Mouse (Mus musculus) lung, embryonic 15.5 days (tissue): ENCODE results near the gene Ndst2. TPM values are rescaled to one million over a fixed set of nuclear protein-coding genes. Genes with fewer than 3 reads are reported as not detected.

Experiments used
- ATAC-seq: fragments of 200-750 bp; cut with Nextera tagmentation; 2 replicates; pipeline ENCODE4 v1.8.0; 2017; ENCODE audit warnings: moderate number of reproducible peaks, borderline replicate concordance; ENCODE audit not compliant: low FRiP score, low TSS enrichment; ENCODE audit errors: extremely low read depth
- H3K27ac ChIP-seq: fragments of 300-500 bp; sonication (generic); 2 replicates; pipeline ENCODE4 v1.5.1; 2015; ENCODE audit warnings: moderate library complexity, mild to moderate bottlenecking, inconsistent platforms
- H3K27me3 ChIP-seq: fragments of 300-500 bp; sonication (generic); 2 replicates; pipeline ENCODE4 v1.6.1; 2015; ENCODE audit warnings: inconsistent platforms
- H3K36me3 ChIP-seq: fragments of 300-500 bp; sonication (generic); 2 replicates; pipeline ENCODE4 v1.6.1; 2015; ENCODE audit warnings: inconsistent platforms
- H3K4me1 ChIP-seq: fragments of 300-500 bp; sonication (generic); 2 replicates; pipeline ENCODE4 v1.6.1; 2015; ENCODE audit warnings: inconsistent platforms
- H3K4me2 ChIP-seq: fragments of 300-500 bp; sonication (generic); 2 replicates; pipeline ENCODE4 v1.6.1; 2015; ENCODE audit warnings: inconsistent platforms, mild to moderate bottlenecking, moderate library complexity
- H3K4me3 ChIP-seq: fragments of 300-500 bp; sonication (generic); 2 replicates; pipeline ENCODE4 v1.5.1; 2015; ENCODE audit warnings: mild to moderate bottlenecking, inconsistent platforms
- H3K9ac ChIP-seq: fragments of 300-500 bp; sonication (generic); 2 replicates; pipeline ENCODE4 v1.6.1; 2015; ENCODE audit warnings: inconsistent platforms
- H3K9me3 ChIP-seq: fragments of 300-500 bp; sonication (generic); 2 replicates; pipeline ENCODE4 v1.6.1; 2016; ENCODE audit warnings: inconsistent platforms
- WGBS: fragments of 180-500 bp; shearing (Covaris S2); methylation state at CpG from one replicate; pipeline ENCODE4 v1.1.7; 2015; 5-methylcytosine and 5-hydroxymethylcytosine counted together
- polyA plus RNA-seq: library from polyadenylated mRNA; unstranded; fragments of >200 nt; fragmentation: Nextera tagmentation; extraction: Ambion mirVana; gene quantifications from 2 replicates; pipeline ENCODE4 v1.2.1, GENCODE M21; 2015

Gene Ndst2
- polyA plus RNA-seq = 26.0 and 26.9 TPM in 2 replicates

- WGBS = under 1% methylated on average over 79 of the region's 81 CpGs
- no peaks in the 10 kb centered on the region for H3K27me3 ChIP-seq
- peak; percentile 99 for ATAC-seq
- peak within 1 kb of the TSS; percentile 89 for H3K4me3 ChIP-seq
- peak within 1 kb of the TSS; percentile 95 for H3K9ac ChIP-seq
- H3K36me3 ChIP-seq = peaks cover 30% of the 10 kb centered on the region
- peak within 1 kb of the TSS; percentile 95 for H3K27ac ChIP-seq
- H3K4me2 ChIP-seq = peak within 1 kb of the TSS; percentile 82
- no peaks in the 10 kb centered on the region for H3K9me3 ChIP-seq
- peaks cover 23% of the 10 kb centered on the region for H3K4me1 ChIP-seq
These were observed at the start of gene Ndst2 for GRCm38 (mm10) chr14:20733952-20734774. Ndst2 (minus strand) TSS chr14:20734562.

GRCm38 (mm10) chr14:20783526-20783925 lies 49.2 kb upstream of the Ndst2 start:
- Histone ChIP-seq H3K9ac (no peak overlapping the region), H3K9me3 (no peaks in the 10 kb centered on the region), H3K4me1 (peaks cover 23% of the 10 kb centered on the region), H3K4me3 (no peak overlapping the region), H3K27me3 (no peaks in the 10 kb centered on the region), H3K4me2 (no peak overlapping the region), H3K27ac (no peak overlapping the region), H3K36me3 (peaks cover 27% of the 10 kb centered on the region)
- WGBS = 91% methylated on average over 6 of the region's 6 CpGs
- ATAC-seq = no peak

DNA sequence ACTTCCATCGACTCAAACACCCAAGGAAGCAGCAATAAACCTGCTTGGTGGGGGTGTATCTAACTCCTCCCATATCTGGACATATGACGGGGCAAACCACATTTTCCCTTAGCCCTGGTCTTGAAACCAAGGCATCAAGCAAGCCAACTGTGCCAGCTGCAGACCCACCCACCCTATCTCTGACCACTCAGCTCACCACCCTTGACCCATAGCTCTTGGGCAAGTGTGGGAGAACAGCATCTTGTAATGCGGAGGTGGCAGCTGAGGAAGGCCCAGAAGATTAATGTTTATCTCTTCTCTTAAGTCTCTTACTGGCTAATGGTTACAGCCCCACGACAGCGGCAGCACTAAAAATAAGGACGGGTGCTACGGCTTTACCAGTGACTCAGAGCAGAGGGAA lies 48.5 kb upstream of the Ndst2 start:
- WGBS = 87% methylated on average over 7 of the region's 7 CpGs
- no peak for ATAC-seq
- peaks cover 23% of the 10 kb centered on the region for H3K4me1 ChIP-seq

DNA sequence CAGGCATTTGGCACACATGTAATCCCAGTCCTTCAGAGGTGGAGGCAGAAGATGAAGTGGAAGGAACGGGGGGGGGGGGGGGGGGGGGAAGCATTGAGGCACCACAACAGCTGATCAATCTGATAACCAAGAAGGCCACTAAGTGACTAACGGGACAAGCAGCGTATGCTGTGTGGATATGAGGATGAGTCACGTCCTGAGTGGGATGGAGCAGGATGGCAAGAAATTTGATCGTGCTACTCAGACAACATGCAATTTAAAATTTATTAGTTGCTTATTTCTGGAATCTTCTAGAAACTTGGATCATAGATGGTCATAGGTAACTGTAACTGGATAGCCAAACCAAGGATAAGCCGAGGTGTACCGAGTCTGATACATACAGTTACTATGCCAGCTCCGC lies 45.9 kb upstream of the Ndst2 start:
- Histone ChIP-seq H3K27ac (no peak overlapping the region), H3K4me3 (no peak overlapping the region), H3K4me2 (no peak overlapping the region), H3K9me3 (no peaks in the 10 kb centered on the region), H3K9ac (no peak overlapping the region), H3K36me3 (peaks cover 28% of the 10 kb centered on the region), H3K4me1 (peaks cover 6% of the 10 kb centered on the region), H3K27me3 (no peaks in the 10 kb centered on the region)
- ATAC-seq = no peak
- 88% methylated on average over 8 of the region's 8 CpGs for WGBS

More for the DNA sequence above, 48.5 kb upstream of the Ndst2 start:
- H3K36me3 ChIP-seq = peaks cover 29% of the 10 kb centered on the region
- no peak overlapping the region for H3K4me3 ChIP-seq
- H3K27me3 ChIP-seq = no peaks in the 10 kb centered on the region
- H3K9me3 ChIP-seq = no peaks in the 10 kb centered on the region
- H3K9ac ChIP-seq = no peak overlapping the region
- H3K27ac ChIP-seq = no peak overlapping the region
- H3K4me2 ChIP-seq = no peak overlapping the region

DNA sequence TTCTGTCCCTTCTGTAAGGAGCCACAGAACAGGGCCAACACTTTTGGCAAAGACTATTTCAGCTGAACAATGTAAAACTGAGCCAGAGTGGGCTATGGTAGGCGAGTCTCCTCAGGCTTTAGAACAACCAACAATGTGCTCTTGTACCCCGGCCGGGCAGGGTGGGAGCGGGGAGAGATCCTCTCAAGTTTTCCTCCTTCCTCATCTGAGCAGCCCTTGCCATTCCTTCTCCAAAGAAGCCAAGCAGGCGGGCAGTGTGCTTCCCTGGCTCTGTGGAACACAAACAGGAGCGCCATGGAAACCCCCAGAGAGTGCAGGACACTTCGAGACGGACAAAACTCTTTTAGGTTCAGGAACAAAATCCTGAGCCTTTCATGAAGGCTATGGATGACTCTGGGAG lies 44.1 kb upstream of the Ndst2 start:
- no peak overlapping the region for H3K9ac ChIP-seq
- H3K27me3 ChIP-seq = no peaks in the 10 kb centered on the region
- no peak overlapping the region for H3K27ac ChIP-seq
- H3K36me3 ChIP-seq = peaks cover 27% of the 10 kb centered on the region
- ATAC-seq = no peak
- H3K4me3 ChIP-seq = no peak overlapping the region
- WGBS = 79% methylated on average over 8 of the region's 8 CpGs
- no peak overlapping the region for H3K4me2 ChIP-seq
- peaks cover 4% of the 10 kb centered on the region; the same call in 1 of the 2 replicates for H3K4me1 ChIP-seq
- no peaks in the 10 kb centered on the region for H3K9me3 ChIP-seq

- no peak overlapping the region for H3K4me3 ChIP-seq
- no peak for ATAC-seq
- H3K27me3 ChIP-seq = no peaks in the 10 kb centered on the region
- H3K27ac ChIP-seq = peak overlapping the region; percentile 17; the same call in 1 of the 2 replicates
- no peak overlapping the region for H3K4me2 ChIP-seq
- WGBS = 26% methylated on average over 6 of the region's 6 CpGs
- no peak overlapping the region for H3K9ac ChIP-seq
- H3K36me3 ChIP-seq = peaks cover 18% of the 10 kb centered on the region
- peaks cover 18% of the 10 kb centered on the region; the same call in 1 of the 2 replicates for H3K4me1 ChIP-seq
- H3K9me3 ChIP-seq = no peaks in the 10 kb centered on the region
These were observed 41.3 kb upstream of the Ndst2 start for GRCm38 (mm10) chr14:20775661-20776060.

- Histone ChIP-seq H3K4me3 (no peak overlapping the region), H3K9ac (no peak overlapping the region), H3K27me3 (no peaks in the 10 kb centered on the region), H3K4me2 (no peak overlapping the region), H3K4me1 (peaks cover 24% of the 10 kb centered on the region), H3K27ac (no peak overlapping the region), H3K36me3 (peaks cover 20% of the 10 kb centered on the region), H3K9me3 (no peaks in the 10 kb centered on the region)
- WGBS = 64% methylated on average over 3 of the region's 3 CpGs
- no peak for ATAC-seq
These were observed 39.0 kb upstream of the Ndst2 start for GRCm38 (mm10) chr14:20773410-20773809.

GRCm38 (mm10) chr14:20772808-20773207 lies 38.4 kb upstream of the Ndst2 start:
- H3K27ac ChIP-seq = no peak overlapping the region
- no peaks in the 10 kb centered on the region for H3K9me3 ChIP-seq

DNA sequence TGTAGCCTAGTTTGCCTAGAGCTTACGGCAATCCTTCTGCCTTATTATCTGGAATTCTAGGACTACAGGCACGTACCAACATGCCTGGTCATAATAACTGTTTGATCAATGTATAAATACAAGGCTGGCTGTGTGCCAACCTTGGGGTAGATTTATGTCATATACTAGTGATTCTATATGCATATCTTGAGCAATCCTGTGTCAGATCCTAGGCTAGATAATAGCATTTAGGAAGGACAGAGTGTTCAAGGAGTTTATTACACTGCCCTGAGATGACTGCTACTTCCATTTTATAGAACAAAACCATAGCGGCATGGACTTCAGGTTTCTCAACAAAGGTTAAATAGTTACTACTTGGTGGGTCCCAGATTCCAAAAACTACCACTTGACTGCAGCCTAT lies 37.6 kb upstream of the Ndst2 start:
- no peaks in the 10 kb centered on the region for H3K9me3 ChIP-seq
- no peak for ATAC-seq
- no peak overlapping the region for H3K9ac ChIP-seq
- H3K4me3 ChIP-seq = no peak overlapping the region
- no peak overlapping the region for H3K4me2 ChIP-seq
- H3K27me3 ChIP-seq = no peaks in the 10 kb centered on the region
- WGBS = 65% methylated on average over 3 of the region's 3 CpGs
- H3K27ac ChIP-seq = no peak overlapping the region
- H3K36me3 ChIP-seq = peaks cover 16% of the 10 kb centered on the region
- peaks cover 29% of the 10 kb centered on the region for H3K4me1 ChIP-seq

More at GRCm38 (mm10) chr14:20772808-20773207, 38.4 kb upstream of the Ndst2 start:
- no peak overlapping the region for H3K4me2 ChIP-seq
- peaks cover 14% of the 10 kb centered on the region for H3K36me3 ChIP-seq
- H3K4me1 ChIP-seq = peaks cover 29% of the 10 kb centered on the region
- no peak for ATAC-seq
- no peak overlapping the region for H3K9ac ChIP-seq
- no peaks in the 10 kb centered on the region for H3K27me3 ChIP-seq
- 54% methylated on average over 6 of the region's 6 CpGs for WGBS
- H3K4me3 ChIP-seq = no peak overlapping the region

GRCm38 (mm10) chr14:20768581-20768980 lies 34.2 kb upstream of the Ndst2 start:
- Histone ChIP-seq H3K9me3 (no peaks in the 10 kb centered on the region), H3K27ac (peak overlapping the region; percentile 82), H3K4me1 (peaks cover 26% of the 10 kb centered on the region), H3K36me3 (peaks cover 36% of the 10 kb centered on the region), H3K27me3 (no peaks in the 10 kb centered on the region), H3K4me3 (no peak overlapping the region), H3K4me2 (no peak overlapping the region), H3K9ac (no peak overlapping the region)
- 40% methylated on average over 5 of the region's 5 CpGs for WGBS
- ATAC-seq = peak; percentile 85

- no peak overlapping the region for H3K4me2 ChIP-seq
- ATAC-seq = no peak
- H3K9ac ChIP-seq = no peak overlapping the region
- H3K36me3 ChIP-seq = peaks cover 42% of the 10 kb centered on the region
- peaks cover 20% of the 10 kb centered on the region for H3K4me1 ChIP-seq
- peak overlapping the region; percentile 82 for H3K27ac ChIP-seq
- H3K4me3 ChIP-seq = no peak overlapping the region
- H3K9me3 ChIP-seq = no peaks in the 10 kb centered on the region
- WGBS = 65% methylated on average over 7 of the region's 7 CpGs
- H3K27me3 ChIP-seq = no peaks in the 10 kb centered on the region
These were observed 33.6 kb upstream of the Ndst2 start for GRCm38 (mm10) chr14:20767936-20768335.

- WGBS = 29% methylated on average over 12 of the region's 12 CpGs
- no peak overlapping the region for H3K9ac ChIP-seq
- ATAC-seq = no peak
- H3K4me3 ChIP-seq = no peak overlapping the region
- H3K36me3 ChIP-seq = peaks cover 57% of the 10 kb centered on the region
- no peaks in the 10 kb centered on the region for H3K27me3 ChIP-seq
- H3K9me3 ChIP-seq = no peaks in the 10 kb centered on the region
- peaks cover 11% of the 10 kb centered on the region for H3K4me1 ChIP-seq
- peak overlapping the region; percentile 16; the same call in 1 of the 2 replicates for H3K27ac ChIP-seq
- no peak overlapping the region for H3K4me2 ChIP-seq
These were observed 31.4 kb upstream of the Ndst2 start for GRCm38 (mm10) chr14:20765642-20766258.
